Mouse (Mus musculus): ENCODE data around the gene Txn2. TPM values are rescaled to one million over a fixed set of nuclear protein-coding genes. Genes with fewer than 3 reads are reported as not detected.

Gene Txn2
- polyA plus RNA-seq, 1 experiment from 2014 or later, result 216 TPM

DNA sequence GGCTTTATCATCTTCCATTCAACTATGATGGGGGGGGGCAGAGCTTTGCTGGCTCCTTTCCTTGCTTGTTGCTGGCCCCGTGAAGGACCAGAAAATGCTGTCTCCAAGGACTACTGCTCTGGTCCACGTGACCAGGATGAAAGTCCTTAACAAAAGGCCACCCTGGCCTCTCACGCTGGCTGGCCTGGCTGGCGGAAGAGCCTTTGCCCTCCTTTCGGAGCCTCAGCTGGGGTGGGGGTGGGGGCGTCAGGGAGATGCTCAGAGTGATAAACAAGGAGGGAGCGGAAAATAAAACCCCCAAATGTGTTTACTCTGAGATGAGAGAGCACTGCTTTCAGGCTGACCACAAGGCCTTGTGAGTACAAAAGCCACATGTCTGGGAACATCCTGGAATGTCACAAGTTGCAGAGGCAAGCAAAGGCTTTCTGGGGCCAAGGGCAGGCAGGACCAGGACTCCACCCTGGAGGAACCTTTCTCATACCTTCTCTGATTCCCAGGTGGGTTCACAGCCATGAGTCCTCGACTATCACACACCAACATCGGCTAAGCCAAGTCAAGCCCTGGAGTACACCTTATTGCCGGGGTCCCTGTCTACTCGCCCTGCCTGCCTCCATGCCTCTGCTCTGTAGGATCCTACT, 62.1 kb downstream of the Txn2 start:
- H3K9ac ChIP-seq, result no peak overlapping the region
- no peak overlapping the region for H3K27ac ChIP-seq
- H3K4me1 ChIP-seq (replicated peaks; ENCODE audit: control insufficient read depth, insufficient read depth, low read length), result no peaks in the 10 kb centered on the region
- H3K27me3 ChIP-seq (ENCODE audit: control insufficient read depth, insufficient read depth, low read length), result no peaks in the 10 kb centered on the region
- WGBS, result 38% methylated on average over 11 of the region's 11 CpGs
- ATAC-seq (ENCODE audit: low FRiP score) (no peak), DNase-seq (ENCODE audit: low spot score) (no peak)
- H3K36me3 ChIP-seq (replicated peaks; ENCODE audit: control insufficient read depth, insufficient read depth), result no peaks in the 10 kb centered on the region
- no peaks in the 10 kb centered on the region for H3K9me3 ChIP-seq (ENCODE audit: control insufficient read depth, low read length)
- no peak overlapping the region for H3K4me2 ChIP-seq (replicated peaks)
- no peak overlapping the region for H3K4me3 ChIP-seq (replicated peaks; ENCODE audit: low read length)

Other genes starting within 250 kb of the Txn2 start
- gene Apol7e, start 230.1 kb downstream of the Txn2 start, polyA plus RNA-seq (2014; fragmentation: Nextera tagmentation; extraction: Ambion mirVana), result not detected in 2 replicates
- 0.19 TPM in 1 of 2 replicates, not detected in the other for gene Apol9b, start 200.0 kb downstream of the Txn2 start, polyA plus RNA-seq (2014; fragmentation: Nextera tagmentation; extraction: Ambion mirVana)
- not detected in 2 replicates for gene Apol8, start 172.0 kb downstream of the Txn2 start, polyA plus RNA-seq (2014; fragmentation: Nextera tagmentation; extraction: Ambion mirVana)
- gene Myh9, start 86.8 kb downstream of the Txn2 start, polyA plus RNA-seq (2014; fragmentation: Nextera tagmentation; extraction: Ambion mirVana), result 14.4 and 14.6 TPM in 2 replicates
- 10.7 and 10.8 TPM in 2 replicates for gene Foxred2, start 27.7 kb upstream of the Txn2 start, polyA plus RNA-seq (2014; fragmentation: Nextera tagmentation; extraction: Ambion mirVana)
- 167 and 177 TPM in 2 replicates for gene Eif3d, start 41.8 kb upstream of the Txn2 start, polyA plus RNA-seq (2014; fragmentation: Nextera tagmentation; extraction: Ambion mirVana)
- gene Cacng2, start 191.0 kb upstream of the Txn2 start, polyA plus RNA-seq (2014; fragmentation: Nextera tagmentation; extraction: Ambion mirVana), result 14.7 and 15.4 TPM in 2 replicates
- gene Ift27, start 245.1 kb upstream of the Txn2 start, polyA plus RNA-seq (2014; fragmentation: Nextera tagmentation; extraction: Ambion mirVana), result 105 and 108 TPM in 2 replicates

Data from hindbrain, embryonic 14.5 days (tissue).